Mouse (Mus musculus) hindbrain, embryonic 14.5 days (tissue): ENCODE measurements around the gene Musk. TPM values are rescaled to one million over a fixed set of nuclear protein-coding genes. Genes with fewer than 3 reads are reported as not detected.

ENCODE experiments used
- ATAC-seq: fragments of 200-750 bp; cut with Nextera tagmentation; 2 replicates; pipeline ENCODE4 v1.8.0; 2017; ENCODE audit warnings: moderate number of reproducible peaks, mild to moderate bottlenecking, moderate TSS enrichment, moderate library complexity; ENCODE audit not compliant: low FRiP score
- DNase-seq: peaks from one replicate; pipeline ENCODE4 v3.0.0-alpha.2; 2015; ENCODE audit warnings: low spot score
- H3K27ac ChIP-seq: fragments of 300-500 bp; sonication (generic); 2 replicates; pipeline ENCODE4 v1.5.1; 2014; ENCODE audit warnings: mild to moderate bottlenecking, moderate library complexity
- H3K27me3 ChIP-seq: fragments of 300-500 bp; sonication (generic); 2 replicates; pipeline ENCODE4 v1.6.1; 2014; ENCODE audit warnings: mild to moderate bottlenecking, low read length, mixed read lengths; ENCODE audit not compliant: control insufficient read depth, insufficient read depth
- H3K36me3 ChIP-seq: fragments of 300-500 bp; sonication (generic); replicated peaks from 2 replicates; pipeline ENCODE4 v1.6.1; 2014; ENCODE audit not compliant: control insufficient read depth, insufficient read depth
- H3K4me1 ChIP-seq: fragments of 300-500 bp; sonication (generic); replicated peaks from 2 replicates; pipeline ENCODE4 v1.6.1; 2014; ENCODE audit warnings: antibody characterized with exemption, low read length, mixed read lengths; ENCODE audit not compliant: control insufficient read depth, insufficient read depth
- H3K4me2 ChIP-seq: fragments of 300-500 bp; sonication (generic); replicated peaks from 2 replicates; pipeline ENCODE4 v1.6.1; 2014; ENCODE audit warnings: mild to moderate bottlenecking, moderate library complexity
- H3K4me3 ChIP-seq: fragments of 300-500 bp; sonication (generic); replicated peaks from 2 replicates; pipeline ENCODE4 v1.5.1; 2014; ENCODE audit warnings: mild to moderate bottlenecking, low read length
- H3K9ac ChIP-seq: fragments of 300-500 bp; sonication (generic); 2 replicates; pipeline ENCODE4 v1.6.1; 2014
- H3K9me3 ChIP-seq: fragments of 300-500 bp; sonication (generic); 2 replicates; pipeline ENCODE4 v1.6.1; 2016; ENCODE audit warnings: low read length; ENCODE audit not compliant: control insufficient read depth
- WGBS: fragments of 180-500 bp; shearing (Covaris S2); extraction: QIAGEN DNeasy Blood & Tissue Kit; methylation state at CpG from one replicate; pipeline ENCODE4 v1.1.7; 2014; 5-methylcytosine and 5-hydroxymethylcytosine counted together
- polyA plus RNA-seq: library from polyadenylated mRNA; unstranded; fragments of >200 nt; fragmentation: Nextera tagmentation; extraction: Ambion mirVana; gene quantifications from 2 replicates; pipeline ENCODE4 v1.2.1, GENCODE M21; 2014

The Musk gene
- polyA plus RNA-seq, 1 experiment from 2014 or later, result 0.05 TPM

- Histone ChIP-seq H3K27me3 (no peaks in the 10 kb centered on the region), H3K9ac (no peak overlapping the region), H3K4me2 (no peak overlapping the region), H3K36me3 (no peaks in the 10 kb centered on the region), H3K4me3 (no peak overlapping the region), H3K27ac (no peak overlapping the region), H3K9me3 (no peaks in the 10 kb centered on the region), H3K4me1 (no peaks in the 10 kb centered on the region)
- no peak for DNase-seq
- ATAC-seq, result no peak
- WGBS, result 80% methylated on average over 9 of the region's 9 CpGs
Measured at GRCm38 (mm10) chr4:58423276-58423930, 137.6 kb downstream of the Musk start.

Other genes starting within 250 kb of the Musk start
- 0.62 and 0.64 TPM in 2 replicates for gene Svep1, start 79.1 kb upstream of the Musk start, polyA plus RNA-seq